Comparison of ENCODE assay signal across 32 mouse cellular contexts in the genomic region with DNA sequence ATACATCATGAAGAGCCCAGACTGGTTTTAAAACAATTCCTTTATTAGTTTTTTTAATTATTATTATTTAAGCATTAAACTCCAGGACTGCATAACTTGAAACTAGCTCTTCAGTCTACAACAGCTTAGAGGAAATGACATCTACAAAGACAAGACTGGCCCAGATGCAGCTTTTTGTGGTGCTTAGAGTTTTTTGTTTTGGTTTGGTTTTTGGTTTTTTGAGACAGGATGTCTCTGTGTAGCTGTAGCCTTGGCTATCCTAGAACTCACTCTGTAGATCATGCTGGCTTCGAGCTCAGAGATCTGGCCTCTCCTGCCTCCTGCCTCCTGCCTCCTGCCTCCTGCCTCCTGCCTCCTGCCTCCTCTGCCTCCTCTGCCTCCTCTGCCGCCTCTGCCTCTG. TPM values are rescaled to one million over a fixed set of nuclear protein-coding genes. Genes with fewer than 3 reads are reported as not detected.
"Had no signal": no experiment of that assay in that cellular context is flagged by ENCODE, and none has a peak within 500 bp of the region (broad histone marks: within the 10 kb centered on the region; RNA-seq: fewer than 3 reads in every experiment).

No protein-coding gene starts in this region.

- H3K36me3 ChIP-seq: liver, embryonic 13.5 days; neural tube, embryonic 12.5 days; neural tube, embryonic 15.5 days; stomach, embryonic 15.5 days had no signal

- ATAC-seq: intestine, embryonic 16.5 days had no signal

- H3K27ac ChIP-seq: left cerebral cortex, adult 2 months; liver, embryonic 13.5 days; neural tube, embryonic 12.5 days; neural tube, embryonic 15.5 days; stomach, embryonic 15.5 days had no signal

- H3K9ac ChIP-seq: liver, embryonic 13.5 days; neural tube, embryonic 12.5 days; neural tube, embryonic 15.5 days; stomach, embryonic 15.5 days had no signal

- H3K4me3 ChIP-seq: left cerebral cortex, adult 2 months; liver, embryonic 13.5 days; neural tube, embryonic 12.5 days; neural tube, embryonic 15.5 days; stomach, embryonic 15.5 days had no signal

- H3K4me2 ChIP-seq: liver, embryonic 13.5 days; midbrain, embryonic 11.5 days; neural tube, embryonic 12.5 days; neural tube, embryonic 15.5 days; stomach, embryonic 15.5 days had no signal

- H3K4me1 ChIP-seq: liver, embryonic 13.5 days; neural tube, embryonic 12.5 days; neural tube, embryonic 15.5 days; stomach, embryonic 15.5 days had no signal

- DNase-seq: kidney, adult 18-20 months; kidney, adult 9 months; kidney, postnatal 14 days; kidney, postnatal 4 days; layer of hippocampus, adult 9-11 months; liver, embryonic 13.5 days; lung, adult 2 months; lung, postnatal 14 days; lung, postnatal 4 days; midbrain, embryonic 14.5 days; right cerebral cortex, adult 18-20 months; right cerebral cortex, postnatal 25 days; spleen, adult 18-20 months had no signal

- H3K27me3 ChIP-seq: liver, embryonic 13.5 days; neural tube, embryonic 12.5 days; neural tube, embryonic 15.5 days; stomach, embryonic 15.5 days had no signal

- H3K9me3 ChIP-seq: liver, embryonic 13.5 days; neural tube, embryonic 12.5 days; neural tube, embryonic 15.5 days; stomach, embryonic 15.5 days had no signal

RNA-seq across cellular contexts. Expression of a gene that starts 8.6 kb away (rescaled TPM):
- total RNA-seq: layer of hippocampus, adult 18-20 months; layer of hippocampus, postnatal 25 days; left cerebral cortex, adult 2 months; left cerebral cortex, postnatal 10 days; left cerebral cortex, postnatal 36 days; liver, adult 2 months; megakaryocyte progenitor cell, adult 5-6 weeks; megakaryocyte-erythroid progenitor cell, adult 5-6 weeks; midbrain, postnatal 0 days had no signal
- polyA plus RNA-seq: intestine, embryonic 16.5 days; kidney, embryonic 16.5 days; limb, embryonic 11.5 days; limb, embryonic 14.5 days; liver, adult 2 months; liver, embryonic 13.5 days; liver, embryonic 16.5 days; lung, adult 2 months; lung, embryonic 16.5 days; midbrain, embryonic 11.5 days; midbrain, embryonic 14.5 days; neural tube, embryonic 12.5 days; neural tube, embryonic 15.5 days; stomach, embryonic 15.5 days had no signal
